ENCODE assay signal across 8 mouse cellular contexts in the genomic region with DNA sequence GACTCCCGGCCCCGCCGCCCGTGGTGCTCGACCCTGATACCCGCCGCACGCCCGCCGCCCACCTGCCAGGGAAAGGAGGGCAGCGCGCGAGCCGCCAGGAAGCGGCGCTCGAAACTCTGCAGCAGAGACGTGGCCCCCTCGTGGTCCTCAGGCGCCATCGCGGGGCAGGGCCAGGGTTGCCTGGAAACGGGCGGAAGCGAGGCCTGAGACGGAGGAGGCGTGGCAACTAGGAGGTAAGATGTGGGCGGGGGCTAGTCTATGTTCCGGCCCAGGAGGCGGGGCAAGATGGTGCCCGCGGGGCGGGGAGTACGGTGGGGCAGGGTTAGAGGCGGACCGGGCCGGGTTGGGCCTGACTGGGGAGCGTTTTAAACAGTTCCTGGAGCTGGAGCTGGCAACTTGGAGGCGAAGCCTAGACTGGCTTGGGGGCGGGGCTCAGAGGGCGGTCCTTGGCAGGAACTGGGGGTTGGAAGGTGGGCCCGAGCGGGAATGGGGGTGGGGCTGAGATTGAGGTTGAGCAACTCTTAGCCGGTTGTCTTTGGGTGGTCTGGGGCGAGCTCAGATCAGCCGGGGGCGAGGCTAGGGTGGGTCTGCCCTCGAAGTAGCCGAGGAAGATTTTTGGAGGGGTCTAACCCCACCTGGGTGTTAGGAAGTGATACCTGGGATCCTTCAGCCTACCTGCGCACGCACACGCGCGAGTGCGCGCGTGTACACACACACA. TPM values are rescaled to one million over a fixed set of nuclear protein-coding genes. Genes with fewer than 3 reads are reported as not detected.
A peak's percentile ranks its signal among the peaks of the same experiment; 100 is the strongest.
DNase-seq lines count a peak whose midpoint lies in the region; ATAC-seq and TF ChIP-seq lines count a peak whose summit lies in the region.

A gene (minus strand): TSS at position 205 of the 718 bp plus-strand sequence.

- peaks cover 12% of the 10 kb centered on the region for H3K4me1 ChIP-seq in heart, embryonic 12.5 days (replicated peaks)
- H3K4me1 ChIP-seq in kidney, postnatal 0 days (replicated peaks; ENCODE audit: insufficient read depth, low read length) = 0 out of 2 replicates have a peak, but pooled peaks cover 5% of the 10 kb centered on the region
- peaks cover 17% of the 10 kb centered on the region for H3K4me1 ChIP-seq in liver, embryonic 11.5 days (replicated peaks; ENCODE audit: control insufficient read depth, insufficient read depth, low read length)
- H3K4me1 ChIP-seq in stomach, embryonic 14.5 days (ENCODE audit: control insufficient read depth, insufficient read depth, low read length) = no peaks in the 10 kb centered on the region

- peaks cover 12% of the 10 kb centered on the region for H3K36me3 ChIP-seq in heart, embryonic 12.5 days
- 0 out of 2 replicates have a peak, but pooled peaks cover under 1% of the 10 kb centered on the region for H3K36me3 ChIP-seq in kidney, postnatal 0 days (ENCODE audit: insufficient read depth, low read length)
- H3K36me3 ChIP-seq in liver, embryonic 11.5 days (ENCODE audit: control insufficient read depth, insufficient read depth, low read length) = no peaks in the 10 kb centered on the region; the same call in 1 of the 2 replicates
- H3K36me3 ChIP-seq in stomach, embryonic 14.5 days (ENCODE audit: control insufficient read depth, insufficient read depth, low read length) = no peaks in the 10 kb centered on the region

- DNase-seq in CD4-positive helper T cell, adult 2 months (ENCODE audit: low read depth, low spot score) = peak; percentile 98
- DNase-seq in brain, embryonic 18.5 days (ENCODE audit: low read depth, low spot score) = peak; percentile 90
- peak; percentile 100 for DNase-seq in kidney, postnatal 0 days (ENCODE audit: low spot score)
- DNase-seq in liver, embryonic 11.5 days (ENCODE audit: low spot score) = peak; percentile 99
- DNase-seq in naive thymus-derived CD4-positive, alpha-beta T cell, adult 2 months (ENCODE audit: low read depth) = peak; percentile 99

- H3K4me2 ChIP-seq in heart, embryonic 12.5 days = peak within 1 kb of the TSS; percentile 77
- peak within 1 kb of the TSS; percentile 65 for H3K4me2 ChIP-seq in kidney, postnatal 0 days (ENCODE audit: low read length)
- peak within 1 kb of the TSS; percentile 85 for H3K4me2 ChIP-seq in liver, embryonic 11.5 days
- H3K4me2 ChIP-seq in stomach, embryonic 14.5 days (replicated peaks; ENCODE audit: low read depth, low read length) = peak within 1 kb of the TSS; percentile 73

- no peaks in the 10 kb centered on the region for H3K9me3 ChIP-seq in heart, embryonic 12.5 days (replicated peaks)
- no peaks in the 10 kb centered on the region for H3K9me3 ChIP-seq in kidney, postnatal 0 days (replicated peaks; ENCODE audit: low read length)
- no peaks in the 10 kb centered on the region for H3K9me3 ChIP-seq in liver, embryonic 11.5 days (ENCODE audit: control insufficient read depth, low read length)
- no peaks in the 10 kb centered on the region for H3K9me3 ChIP-seq in stomach, embryonic 14.5 days (ENCODE audit: control insufficient read depth, low read depth, low read length)

- peak within 1 kb of the TSS; percentile 77 for H3K9ac ChIP-seq in heart, embryonic 12.5 days
- H3K9ac ChIP-seq in kidney, postnatal 0 days (ENCODE audit: low read depth, low read length) = peak within 1 kb of the TSS; percentile 80
- H3K9ac ChIP-seq in liver, embryonic 11.5 days (ENCODE audit: low read depth, low read length) = peak within 1 kb of the TSS; percentile 76
- H3K9ac ChIP-seq in stomach, embryonic 14.5 days (replicated peaks; ENCODE audit: low read depth, low read length) = peak within 1 kb of the TSS; percentile 69

- H3K4me3 ChIP-seq in heart, embryonic 12.5 days = peak within 1 kb of the TSS; percentile 67
- peak within 1 kb of the TSS; percentile 64 for H3K4me3 ChIP-seq in kidney, postnatal 0 days (replicated peaks; ENCODE audit: low read depth, low read length)
- H3K4me3 ChIP-seq in liver, embryonic 11.5 days (ENCODE audit: low read depth, low read length) = peak within 1 kb of the TSS; percentile 70
- H3K4me3 ChIP-seq in stomach, embryonic 14.5 days (ENCODE audit: low read depth, low read length) = peak within 1 kb of the TSS; percentile 77

- ATAC-seq in erythroid progenitor cell, adult 5-6 weeks (replicated peaks; ENCODE audit: low FRiP score, poor library complexity, severe bottlenecking) = peak; percentile 94
- peak; percentile 96 for ATAC-seq in heart, embryonic 12.5 days (ENCODE audit: insufficient number of reproducible peaks, low FRiP score)
- peak; percentile 96 for ATAC-seq in kidney, postnatal 0 days (replicated peaks; ENCODE audit: low FRiP score, low read depth)
- ATAC-seq in liver, embryonic 11.5 days (replicated peaks; ENCODE audit: low FRiP score) = peak; percentile 94
- ATAC-seq in stomach, embryonic 14.5 days (ENCODE audit: insufficient number of reproducible peaks, insufficient read depth, low FRiP score, low read depth) = peak; percentile 97

- 3% methylated on average over 57 of the region's 57 CpGs for WGBS in heart, embryonic 12.5 days
- WGBS in kidney, postnatal 0 days = 1% methylated on average over 54 of the region's 57 CpGs
- 2% methylated on average over 57 of the region's 57 CpGs for WGBS in liver, embryonic 11.5 days
- WGBS in stomach, embryonic 14.5 days = 1% methylated on average over 57 of the region's 57 CpGs

- H3K27me3 ChIP-seq in heart, embryonic 12.5 days (replicated peaks) = no peaks in the 10 kb centered on the region
- no peaks in the 10 kb centered on the region for H3K27me3 ChIP-seq in kidney, postnatal 0 days (ENCODE audit: insufficient read depth, low read length)
- H3K27me3 ChIP-seq in liver, embryonic 11.5 days (replicated peaks; ENCODE audit: control insufficient read depth, insufficient read depth, low read length) = no peaks in the 10 kb centered on the region
- no peaks in the 10 kb centered on the region for H3K27me3 ChIP-seq in stomach, embryonic 14.5 days (ENCODE audit: control insufficient read depth, insufficient read depth, low read length)

- peak within 1 kb of the TSS; percentile 72 for H3K27ac ChIP-seq in heart, embryonic 12.5 days (ENCODE audit: poor library complexity, severe bottlenecking)
- H3K27ac ChIP-seq in kidney, postnatal 0 days = peak within 1 kb of the TSS; percentile 78
- H3K27ac ChIP-seq in liver, embryonic 11.5 days (ENCODE audit: low read depth, low read length) = peak within 1 kb of the TSS; percentile 71
- H3K27ac ChIP-seq in stomach, embryonic 14.5 days (ENCODE audit: low read length) = peak within 1 kb of the TSS; percentile 85

- peak; percentile 79 for TF ChIP-seq CTCF in kidney, postnatal 0 days (IDR thresholded peaks at IDR 0.05; ENCODE audit: low read depth)

RNA-seq across cellular contexts. Expression of the gene that starts here (rescaled TPM):
- total RNA-seq in erythroid progenitor cell, adult 5-6 weeks (2015; ENCODE audit: low replicate concordance) = 3.6 and 4.2 TPM in 2 replicates
- 1.2 TPM in 1 of 2 replicates, not detected in the other for total RNA-seq in erythroid progenitor cell, adult 5-6 weeks (2017; ENCODE audit: low replicate concordance)
- 17.2 and 19.5 TPM in 2 replicates for polyA plus RNA-seq in heart, embryonic 12.5 days (2016; fragmentation: Nextera tagmentation; extraction: Ambion mirVana)
- 30.9 and 32.6 TPM in 2 replicates for polyA plus RNA-seq in kidney, postnatal 0 days (2015; fragmentation: Nextera tagmentation; extraction: Ambion mirVana)
- 31.5 and 31.6 TPM in 2 replicates for polyA plus RNA-seq in liver, embryonic 11.5 days (2014; fragmentation: Nextera tagmentation; extraction: Ambion mirVana)
- polyA plus RNA-seq in stomach, embryonic 14.5 days (2014; fragmentation: Nextera tagmentation; extraction: Ambion mirVana) = 35.5 and 36.3 TPM in 2 replicates

Comparison
In these comparisons a context has a peak if more than half of its experiments do, and no peak if none do; other contexts are left out.
1. Peak in every context shown above with its lines: DNase-seq, ATAC-seq, H3K4me3 ChIP-seq and H3K27ac ChIP-seq.